Mouse (Mus musculus) limb, embryonic 15.5 days (tissue): ENCODE measurements around the gene Hist2h2be. TPM values are rescaled to one million over a fixed set of nuclear protein-coding genes. Genes with fewer than 3 reads are reported as not detected.
"Not testable (repeated sequence)": the region's sequence is repeated elsewhere in the genome, so short reads cannot be mapped to it uniquely, and the experiment has no call there.

Experiments
- ATAC-seq: fragments of 200-750 bp; cut with Nextera tagmentation; 2 replicates; pipeline ENCODE4 v1.8.0; 2017; ENCODE audit warnings: low read depth, moderate TSS enrichment; ENCODE audit not compliant: insufficient number of reproducible peaks, low FRiP score, low TSS enrichment
- H3K27ac ChIP-seq: fragments of 300-500 bp; sonication (generic); 2 replicates; pipeline ENCODE4 v1.5.1; 2015; ENCODE audit warnings: moderate library complexity, mild to moderate bottlenecking, inconsistent platforms
- H3K27me3 ChIP-seq: fragments of 300-500 bp; sonication (generic); 2 replicates; pipeline ENCODE4 v1.6.1; 2015; ENCODE audit warnings: inconsistent platforms
- H3K36me3 ChIP-seq: fragments of 300-500 bp; sonication (generic); 2 replicates; pipeline ENCODE4 v1.6.1; 2015; ENCODE audit warnings: inconsistent platforms
- H3K4me1 ChIP-seq: fragments of 300-500 bp; sonication (generic); 2 replicates; pipeline ENCODE4 v1.6.1; 2015; ENCODE audit warnings: inconsistent platforms
- H3K4me2 ChIP-seq: fragments of 300-500 bp; sonication (generic); 2 replicates; pipeline ENCODE4 v1.6.1; 2015; ENCODE audit warnings: mild to moderate bottlenecking, inconsistent platforms
- H3K4me3 ChIP-seq: fragments of 300-500 bp; sonication (generic); 2 replicates; pipeline ENCODE4 v1.5.1; 2015; ENCODE audit warnings: mild to moderate bottlenecking, inconsistent platforms
- H3K9ac ChIP-seq: fragments of 300-500 bp; sonication (generic); 2 replicates; pipeline ENCODE4 v1.6.1; 2015; ENCODE audit warnings: inconsistent platforms
- H3K9me3 ChIP-seq: fragments of 300-500 bp; sonication (generic); 2 replicates; pipeline ENCODE4 v1.6.1; 2016; ENCODE audit warnings: inconsistent platforms
- WGBS: fragments of 180-500 bp; shearing (Covaris S2); methylation state at CpG from one replicate; pipeline ENCODE4 v1.1.7; 2015; 5-methylcytosine and 5-hydroxymethylcytosine counted together
- polyA plus RNA-seq: library from polyadenylated mRNA; unstranded; fragments of >200 nt; fragmentation: Nextera tagmentation; extraction: Ambion mirVana; gene quantifications from 2 replicates; pipeline ENCODE4 v1.2.1, GENCODE M21; 2015

The Hist2h2be gene
- polyA plus RNA-seq, result 5.3 and 5.4 TPM in 2 replicates

DNA sequence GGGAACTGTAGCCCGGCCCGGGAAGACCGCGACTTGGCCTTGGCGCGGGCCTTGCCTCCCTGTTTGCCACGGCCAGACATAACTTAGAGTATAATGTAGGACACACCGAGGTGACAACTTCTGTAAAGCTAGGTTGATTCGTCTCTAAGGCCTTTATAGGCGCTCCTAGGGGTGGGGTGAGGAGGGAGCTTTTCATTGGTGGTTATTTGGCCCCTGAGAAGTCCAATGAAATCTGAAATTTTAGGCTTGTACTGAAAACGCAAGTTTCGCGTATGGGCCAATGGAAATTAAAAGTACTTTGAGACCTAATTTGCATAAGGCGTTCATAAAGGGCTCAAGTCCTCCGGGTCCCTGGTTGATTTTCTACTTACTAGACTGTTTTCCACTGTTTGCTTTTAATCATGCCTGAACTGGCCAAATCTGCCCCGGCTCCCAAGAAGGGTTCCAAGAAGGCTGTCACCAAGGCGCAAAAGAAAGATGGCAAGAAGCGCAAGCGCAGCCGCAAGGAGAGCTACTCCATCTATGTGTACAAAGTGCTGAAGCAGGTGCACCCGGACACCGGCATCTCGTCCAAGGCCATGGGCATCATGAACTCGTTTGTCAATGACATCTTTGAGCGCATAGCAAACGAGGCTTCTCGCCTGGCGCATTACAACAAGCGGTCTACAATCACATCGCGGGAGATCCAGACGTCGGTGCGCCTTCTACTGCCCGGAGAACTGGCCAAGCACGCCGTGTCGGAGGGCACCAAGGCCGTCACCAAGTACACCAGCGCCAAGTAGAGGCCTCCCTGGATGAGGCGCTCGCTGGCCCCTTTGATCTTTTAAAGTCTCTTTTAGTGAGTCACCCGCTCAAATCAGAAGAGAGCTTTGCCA lies at the start of gene Hist2h2be, which contains the start of gene Hist2h2ac:
TSS of gene Hist2h2be (plus strand) at position 355 of the 875 bp plus-strand sequence.
TSS of gene Hist2h2ac (minus strand) at position 116 of the 875 bp plus-strand sequence.
- peak; percentile 87 for ATAC-seq
- under 1% methylated on average over 43 of the region's 43 CpGs for WGBS
- Histone ChIP-seq H3K27me3 (no peaks in the 10 kb centered on the region), H3K9ac (peak within 1 kb of the TSS; percentile 74), H3K4me1 (peaks cover 16% of the 10 kb centered on the region), H3K36me3 (no peaks in the 10 kb centered on the region), H3K9me3 (no peaks in the 10 kb centered on the region), H3K4me2 (peak within 1 kb of the TSS; percentile 75), H3K27ac (peak within 1 kb of the TSS; percentile 99), H3K4me3 (peak within 1 kb of the TSS; percentile 57)

DNA sequence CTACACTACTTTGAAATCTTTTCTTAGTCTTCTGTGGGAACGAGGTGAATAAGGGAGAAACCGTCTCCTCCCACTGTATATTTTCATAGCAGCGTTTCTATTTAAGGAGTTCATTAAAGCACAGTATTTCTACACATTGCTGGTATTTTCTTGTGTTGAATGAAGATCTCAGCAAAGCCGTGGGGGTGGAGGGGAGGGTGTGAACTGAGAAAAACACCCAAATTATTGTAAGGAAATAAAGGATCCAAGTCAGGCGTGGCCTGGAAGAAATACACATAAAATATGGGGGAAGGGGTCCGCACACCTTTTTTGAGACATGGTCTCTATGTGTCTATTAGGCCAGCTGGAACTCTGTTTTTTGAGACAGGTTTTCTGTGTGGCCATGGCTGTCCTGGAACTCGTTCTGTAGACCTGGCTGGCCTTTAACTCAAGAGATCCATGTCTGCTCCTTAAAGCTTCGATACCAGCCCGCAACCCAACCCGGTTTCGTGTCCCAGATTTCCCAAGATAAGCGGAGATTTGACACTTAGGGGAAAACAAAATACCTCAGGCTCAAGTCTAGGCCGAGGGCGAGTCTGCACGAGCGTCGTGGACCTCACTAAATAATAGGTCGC lies 49.2 kb upstream of the Hist2h2be start:
- H3K4me1 ChIP-seq, result peaks cover 28% of the 10 kb centered on the region
- WGBS, result 16% methylated on average over 18 of the region's 18 CpGs
- H3K9ac ChIP-seq, result peak overlapping the region; percentile 74
- H3K27ac ChIP-seq, result peak overlapping the region; percentile 99
- no peaks in the 10 kb centered on the region for H3K27me3 ChIP-seq
- no peaks in the 10 kb centered on the region for H3K9me3 ChIP-seq
- peaks cover 52% of the 10 kb centered on the region for H3K36me3 ChIP-seq
- H3K4me2 ChIP-seq, result peak overlapping the region; percentile 91
- peak overlapping the region; percentile 88 for H3K4me3 ChIP-seq
- ATAC-seq, result no peak; the same call in 1 of the 2 replicates

DNA sequence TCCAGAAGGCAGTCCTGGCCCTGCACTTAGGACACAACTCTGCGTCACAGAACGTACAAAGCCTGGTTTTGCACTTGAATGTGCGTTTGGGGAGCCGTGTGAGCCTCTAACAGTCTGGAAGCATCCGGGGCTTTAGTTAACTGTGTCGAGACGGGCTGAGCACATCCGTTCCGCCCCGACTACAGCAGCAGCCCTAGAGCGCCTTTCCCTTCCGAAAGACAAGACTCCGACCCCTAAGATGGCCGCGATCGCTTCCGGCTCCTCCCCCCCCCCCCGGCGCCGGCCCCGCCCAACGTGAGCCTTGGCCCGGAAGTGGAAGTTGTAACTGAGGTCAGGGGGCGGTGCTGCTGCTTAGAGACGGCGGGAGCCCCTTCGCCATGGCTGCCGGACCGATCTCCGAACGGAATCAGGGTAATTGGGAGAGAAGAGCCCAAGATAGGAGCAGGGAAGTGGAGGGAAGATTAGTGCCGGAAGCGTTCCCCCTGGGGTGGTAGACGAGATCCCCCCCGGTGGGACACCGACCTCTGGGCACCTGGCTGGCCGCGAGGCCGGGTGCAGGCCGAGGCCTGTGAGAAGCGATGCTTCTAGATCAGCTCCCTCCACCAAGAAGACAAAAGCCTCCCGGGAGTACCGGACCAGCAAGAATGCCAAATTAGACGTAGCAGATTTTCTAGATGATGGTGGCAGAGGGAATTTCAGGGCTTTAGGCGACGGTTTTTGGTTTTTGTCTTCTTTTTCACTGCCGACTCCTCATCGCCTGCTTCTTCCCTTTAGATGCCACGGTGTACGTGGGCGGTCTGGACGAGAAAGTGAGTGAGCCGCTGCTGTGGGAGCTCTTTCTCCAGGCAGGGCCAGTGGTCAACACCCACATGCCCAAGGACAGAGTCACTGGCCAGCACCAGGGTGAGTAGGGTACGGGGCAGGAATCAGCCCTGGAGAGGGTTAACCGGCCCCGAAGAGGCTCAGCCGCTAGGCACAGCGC lies 48.4 kb upstream of the Hist2h2be start, which contains the start of gene Sf3b4:
TSS of gene Sf3b4 (plus strand) at position 136 of the 982 bp plus-strand sequence.
- peaks cover 57% of the 10 kb centered on the region for H3K36me3 ChIP-seq
- under 1% methylated on average over 57 of the region's 58 CpGs for WGBS
- no peaks in the 10 kb centered on the region for H3K9me3 ChIP-seq

DNA sequence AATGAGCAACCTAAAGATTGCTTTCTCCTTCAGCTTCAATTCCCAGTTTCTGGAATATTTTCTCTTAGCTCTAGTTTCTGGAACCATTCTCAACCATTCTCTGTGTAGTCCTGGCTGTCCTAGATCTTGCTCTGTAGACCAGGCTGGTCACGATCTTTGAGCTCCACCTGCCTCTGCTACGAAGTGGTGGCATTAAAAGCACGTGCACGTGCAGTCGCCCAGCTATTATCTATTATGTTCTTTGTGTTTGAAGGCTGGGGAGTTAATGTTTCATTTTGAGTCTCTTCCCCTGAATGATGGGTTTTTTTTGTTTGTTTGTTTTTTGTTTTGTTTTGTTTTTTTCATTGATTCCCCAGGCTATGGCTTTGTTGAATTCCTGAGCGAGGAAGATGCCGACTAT lies 47.7 kb upstream of the Hist2h2be start:
- WGBS, result 33% methylated on average over 7 of the region's 7 CpGs
- ATAC-seq, result no peak
- Histone ChIP-seq H3K9me3 (no peaks in the 10 kb centered on the region), H3K4me2 (peak overlapping the region; percentile 91), H3K9ac (peak overlapping the region; percentile 83), H3K27ac (peak overlapping the region; percentile 99; the same call in 1 of the 2 replicates), H3K27me3 (no peaks in the 10 kb centered on the region), H3K36me3 (peaks cover 60% of the 10 kb centered on the region), H3K4me1 (peaks cover 28% of the 10 kb centered on the region), H3K4me3 (peak overlapping the region; percentile 88)

More for the DNA sequence above, 48.4 kb upstream of the Hist2h2be start, which contains the start of gene Sf3b4:
- H3K9ac ChIP-seq, result peak within 1 kb of the TSS; percentile 83
- peaks cover 28% of the 10 kb centered on the region for H3K4me1 ChIP-seq
- peak; percentile 91 for ATAC-seq
- peak within 1 kb of the TSS; percentile 88 for H3K4me3 ChIP-seq
- H3K4me2 ChIP-seq, result peak within 1 kb of the TSS; percentile 91
- H3K27ac ChIP-seq, result peak within 1 kb of the TSS; percentile 99
- H3K27me3 ChIP-seq, result no peaks in the 10 kb centered on the region

DNA sequence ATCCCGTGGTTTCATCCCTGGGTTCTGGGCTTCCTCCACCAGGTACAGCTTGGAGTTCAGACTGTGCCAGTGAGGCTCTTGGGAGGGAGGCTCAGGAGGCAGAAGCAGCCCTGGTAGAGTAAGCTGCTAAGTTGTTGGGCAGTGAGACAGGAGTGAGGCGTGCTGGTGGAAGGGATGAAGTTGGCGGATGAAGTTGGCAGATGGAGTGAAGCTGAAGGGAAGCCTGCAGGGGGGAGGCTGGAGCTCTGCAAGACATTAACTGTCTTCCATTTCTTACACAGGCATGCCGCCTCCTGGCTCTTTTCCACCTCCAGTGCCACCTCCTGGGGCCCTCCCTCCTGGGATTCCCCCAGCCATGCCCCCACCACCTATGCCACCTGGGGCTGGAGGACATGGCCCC lies 46.9 kb upstream of the Hist2h2be start:
- H3K4me2 ChIP-seq, H3K9ac ChIP-seq, H3K27me3 ChIP-seq, ATAC-seq, H3K4me3 ChIP-seq, H3K9me3 ChIP-seq, H3K27ac ChIP-seq: not testable (repeated sequence)
- Histone ChIP-seq H3K4me1 (peaks cover 28% of the 10 kb centered on the region), H3K36me3 (peaks cover 62% of the 10 kb centered on the region)
- WGBS, result 86% methylated on average over 4 of the region's 4 CpGs

DNA sequence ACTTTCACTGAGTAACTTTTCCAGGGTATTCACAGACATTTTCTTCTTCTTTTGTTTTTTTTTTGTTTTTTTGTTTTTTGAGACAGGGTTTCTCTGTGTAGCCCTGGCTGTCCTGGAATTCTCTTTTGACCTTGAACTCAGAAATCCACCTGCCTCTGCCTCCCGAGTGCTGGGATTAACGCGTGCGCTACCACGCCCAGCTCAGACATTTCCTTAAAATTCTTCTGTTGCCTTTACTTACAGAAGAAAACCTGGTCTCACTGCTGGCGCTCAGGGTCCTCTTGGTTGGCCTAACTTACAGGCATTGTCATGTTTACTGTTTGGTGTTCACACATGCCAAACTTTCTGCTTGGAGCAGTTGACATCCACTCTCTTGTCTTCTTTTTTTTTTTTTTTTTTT lies 45.7 kb upstream of the Hist2h2be start:
- H3K27me3 ChIP-seq, result no peaks in the 10 kb centered on the region
- H3K4me3 ChIP-seq, result no peak overlapping the region
- H3K36me3 ChIP-seq, result peaks cover 54% of the 10 kb centered on the region
- H3K9me3 ChIP-seq, result no peaks in the 10 kb centered on the region
- H3K4me1 ChIP-seq, result peaks cover 31% of the 10 kb centered on the region
- no peak for ATAC-seq
- H3K9ac ChIP-seq, result no peak overlapping the region
- 95% methylated on average over 6 of the region's 6 CpGs for WGBS
- no peak overlapping the region for H3K27ac ChIP-seq
- no peak overlapping the region for H3K4me2 ChIP-seq

DNA sequence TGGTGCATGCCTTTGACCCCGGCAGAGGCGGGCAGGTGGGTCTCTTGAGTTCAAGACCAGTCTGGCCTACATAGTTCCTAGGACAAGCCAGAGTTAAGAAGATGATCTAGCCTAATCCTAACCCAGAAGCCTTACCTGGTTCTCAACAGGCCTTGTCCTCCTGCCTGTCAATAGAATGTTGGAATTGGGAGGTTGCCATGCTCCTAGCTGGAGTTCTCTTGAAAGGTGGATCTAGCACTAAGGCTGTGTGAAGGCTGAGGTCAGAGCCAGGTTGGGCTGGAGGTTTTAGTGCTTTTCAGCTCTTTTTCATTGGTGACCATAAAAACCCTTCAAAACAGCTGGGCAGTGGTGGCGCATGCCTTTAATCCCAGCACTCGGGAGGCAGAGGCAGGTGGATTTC lies 42.5 kb upstream of the Hist2h2be start:
- Histone ChIP-seq H3K27ac (no peak overlapping the region), H3K4me2 (no peak overlapping the region), H3K4me3 (no peak overlapping the region), H3K4me1 (peaks cover 33% of the 10 kb centered on the region), H3K9ac (no peak overlapping the region), H3K9me3 (no peaks in the 10 kb centered on the region), H3K27me3 (no peaks in the 10 kb centered on the region), H3K36me3 (peaks cover 49% of the 10 kb centered on the region)
- ATAC-seq, result no peak
- WGBS, result 79% methylated on average over 4 of the region's 4 CpGs

DNA sequence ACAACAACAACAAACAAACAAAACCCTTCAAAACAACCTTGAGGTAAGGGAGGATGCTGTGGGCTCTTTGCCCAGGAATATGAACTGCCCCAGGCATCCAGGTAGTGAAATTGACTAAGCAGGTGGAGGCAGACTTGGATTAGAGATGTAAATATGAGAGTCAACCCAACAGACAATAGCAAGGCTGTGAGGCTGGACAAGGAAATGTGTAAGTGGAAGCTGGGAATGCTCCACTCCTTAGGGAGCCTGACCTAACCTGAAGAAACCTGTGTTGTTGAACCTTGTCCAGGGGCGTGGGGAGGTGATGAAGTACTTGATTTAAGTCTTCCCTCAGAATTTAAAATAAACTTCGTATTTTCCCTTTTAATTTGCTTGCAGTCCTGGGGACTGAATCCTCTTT lies 42.0 kb upstream of the Hist2h2be start:
- no peaks in the 10 kb centered on the region for H3K9me3 ChIP-seq
- H3K4me2 ChIP-seq, result no peak overlapping the region
- H3K9ac ChIP-seq, result no peak overlapping the region
- H3K36me3 ChIP-seq, result peaks cover 48% of the 10 kb centered on the region
- H3K4me1 ChIP-seq, result peaks cover 29% of the 10 kb centered on the region
- no peaks in the 10 kb centered on the region for H3K27me3 ChIP-seq
- H3K4me3 ChIP-seq, result no peak overlapping the region
- H3K27ac ChIP-seq, result no peak overlapping the region
- ATAC-seq, result no peak
- WGBS, result 80% methylated on average over 2 of the region's 2 CpGs

DNA sequence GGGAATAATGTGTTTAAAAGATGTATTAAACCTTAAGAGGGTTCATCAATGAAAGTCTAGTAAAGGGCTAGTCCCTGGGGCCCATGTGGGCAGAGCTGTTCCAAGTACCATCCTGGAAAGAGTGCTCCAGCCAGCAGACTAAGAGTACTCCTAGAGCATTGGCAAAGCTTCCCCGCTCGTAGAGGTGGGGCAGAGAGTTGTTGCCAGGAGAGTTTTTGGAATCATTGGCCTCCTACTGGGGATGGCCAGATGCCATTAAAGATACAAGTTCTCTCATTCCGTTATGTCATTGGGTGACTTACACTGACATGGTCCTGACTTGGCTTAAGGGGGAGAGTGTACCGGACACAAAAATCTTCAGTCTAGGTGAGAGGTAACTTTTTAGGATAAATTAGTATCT lies 41.4 kb upstream of the Hist2h2be start:
- no peak for ATAC-seq

DNA sequence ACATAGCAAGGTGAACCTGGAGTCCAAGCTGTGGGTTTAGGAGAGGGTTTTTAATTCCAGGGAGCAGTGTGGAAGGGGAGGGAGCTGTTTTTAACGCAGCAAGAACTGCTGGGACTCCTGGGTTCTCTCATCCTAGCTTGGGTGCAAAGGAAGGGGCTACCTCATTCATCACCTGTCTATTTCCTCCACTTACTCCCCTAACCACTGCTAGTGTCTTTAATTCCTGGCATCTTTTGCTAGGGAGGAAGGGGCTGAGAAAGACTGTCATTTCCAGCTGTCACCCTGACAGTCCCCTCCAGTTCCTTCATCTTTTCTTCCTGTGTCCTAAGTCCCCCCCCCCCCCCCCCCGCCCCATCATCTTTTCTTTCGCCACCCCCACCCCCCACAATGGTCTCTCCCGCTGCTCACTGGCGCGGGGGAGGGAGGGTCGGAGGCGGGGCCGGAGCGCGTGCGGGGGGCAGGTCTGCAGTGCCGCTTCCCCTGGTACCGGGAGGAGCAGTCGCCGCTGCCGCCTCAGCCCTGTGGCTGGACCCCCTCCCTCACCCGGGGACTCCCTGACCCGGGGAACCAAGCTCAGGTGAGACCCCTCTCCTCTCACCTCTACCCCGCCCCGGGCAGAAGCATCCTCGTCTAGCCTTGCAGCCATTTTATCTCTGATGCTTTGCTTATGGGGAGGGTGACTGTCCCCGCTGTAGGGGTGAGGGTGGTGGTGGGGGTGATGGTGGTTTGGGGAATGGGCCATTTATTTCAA lies 40.0 kb upstream of the Hist2h2be start, which contains the start of gene Sv2a:
TSS of gene Sv2a (plus strand) at position 425 of the 751 bp plus-strand sequence.
- no peak for ATAC-seq
- H3K4me3 ChIP-seq, result peak within 1 kb of the TSS; percentile 50
- H3K4me1 ChIP-seq, result peaks cover 25% of the 10 kb centered on the region
- H3K36me3 ChIP-seq, result peaks cover 30% of the 10 kb centered on the region
- no peaks in the 10 kb centered on the region for H3K9me3 ChIP-seq
- peak within 1 kb of the TSS; percentile 84 for H3K4me2 ChIP-seq
- WGBS, result 0% methylated on average over 19 of the region's 23 CpGs
- H3K27me3 ChIP-seq, result no peaks in the 10 kb centered on the region
- H3K27ac ChIP-seq, result no peak within 1 kb of the TSS
- H3K9ac ChIP-seq, result peak within 1 kb of the TSS; percentile 31; the same call in 1 of the 2 replicates

More for the DNA sequence above, 41.4 kb upstream of the Hist2h2be start:
- no peak overlapping the region for H3K9ac ChIP-seq
- 54% methylated on average over 4 of the region's 4 CpGs for WGBS
- H3K9me3 ChIP-seq, result no peaks in the 10 kb centered on the region
- H3K4me2 ChIP-seq, result no peak overlapping the region
- H3K4me1 ChIP-seq, result peaks cover 27% of the 10 kb centered on the region
- H3K27me3 ChIP-seq, result no peaks in the 10 kb centered on the region
- H3K36me3 ChIP-seq, result peaks cover 42% of the 10 kb centered on the region
- H3K27ac ChIP-seq, result no peak overlapping the region
- no peak overlapping the region for H3K4me3 ChIP-seq
